Mouse (Mus musculus): ENCODE results near the gene Gnai3. TPM values are rescaled to one million over a fixed set of nuclear protein-coding genes. Genes with fewer than 3 reads are reported as not detected.
A peak's percentile ranks its signal among the peaks of the same experiment; 100 is the strongest.

The Gnai3 gene
- polyA plus RNA-seq, 1 experiment from 2014 or later = 196 TPM

DNA sequence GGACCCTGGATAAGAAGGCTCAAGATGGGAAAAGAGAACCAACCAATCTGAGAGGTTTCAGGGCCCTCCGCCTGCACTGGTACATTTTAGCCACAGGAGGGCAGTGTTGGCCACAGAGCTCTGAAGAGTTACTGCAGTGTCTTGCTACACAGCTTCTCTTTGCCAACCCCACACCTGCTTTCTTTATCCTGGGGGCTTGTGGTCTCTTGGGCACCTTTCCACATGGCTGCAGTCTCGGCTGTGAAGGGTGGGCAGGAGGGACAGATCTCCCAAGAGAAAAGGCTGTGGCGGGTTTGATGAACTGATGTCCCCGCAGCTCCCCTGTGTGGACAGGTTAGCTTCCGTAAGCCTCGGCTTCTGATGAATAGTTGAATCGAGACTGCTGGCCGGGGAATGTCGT, 18.9 kb upstream of the Gnai3 start:
- H3K9me3 ChIP-seq (ENCODE audit: low read length) = no peaks in the 10 kb centered on the region
- peak overlapping the region; percentile 24; the same call in 1 of the 2 replicates for H3K9ac ChIP-seq (replicated peaks; ENCODE audit: low read length)

DNA sequence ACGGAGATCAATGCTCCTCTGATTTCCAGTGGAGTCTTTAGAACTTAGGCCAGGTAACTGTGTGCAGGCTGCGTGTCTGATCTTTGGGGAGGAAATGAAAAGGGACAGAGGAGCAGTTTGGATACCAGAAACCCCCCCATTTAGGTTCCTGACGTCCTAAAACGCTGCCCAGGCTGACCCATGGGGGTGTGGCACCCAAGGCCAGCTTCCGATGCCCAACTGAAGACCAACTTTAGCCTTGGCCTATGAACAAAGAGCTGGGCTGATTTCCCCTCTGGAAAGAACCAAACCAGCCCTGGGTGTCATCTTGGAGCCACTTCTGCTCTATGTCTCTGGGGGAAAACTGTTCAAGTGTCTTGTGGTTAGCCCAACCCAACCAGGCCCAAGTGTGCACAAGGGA, 18.1 kb upstream of the Gnai3 start:
- H3K9ac ChIP-seq (replicated peaks; ENCODE audit: low read length) = no peak overlapping the region
- H3K9me3 ChIP-seq (ENCODE audit: low read length) = no peaks in the 10 kb centered on the region
- 67% methylated on average over 5 of the region's 5 CpGs for WGBS
- peaks cover 8% of the 10 kb centered on the region; the same call in 1 of the 2 replicates for H3K27me3 ChIP-seq (ENCODE audit: insufficient read depth, low read length)
- no peak for ATAC-seq (ENCODE audit: low FRiP score, low TSS enrichment)
- H3K36me3 ChIP-seq (ENCODE audit: insufficient read depth, low read length) = no peaks in the 10 kb centered on the region
- no peak overlapping the region for H3K4me3 ChIP-seq (ENCODE audit: low read length)
- H3K4me1 ChIP-seq (ENCODE audit: insufficient read depth, low read length) = peaks cover 35% of the 10 kb centered on the region
- no peak overlapping the region for H3K27ac ChIP-seq (ENCODE audit: low read length)
- no peak overlapping the region for H3K4me2 ChIP-seq (replicated peaks; ENCODE audit: low read depth, low read length)

More for the DNA sequence above, 18.9 kb upstream of the Gnai3 start:
- no peak overlapping the region for H3K27ac ChIP-seq (ENCODE audit: low read length)
- 16% methylated on average over 9 of the region's 9 CpGs for WGBS
- no peak; the same call in 1 of the 2 replicates for ATAC-seq (ENCODE audit: low FRiP score, low TSS enrichment)
- H3K27me3 ChIP-seq (ENCODE audit: insufficient read depth, low read length) = peaks cover 8% of the 10 kb centered on the region; the same call in 1 of the 2 replicates
- H3K36me3 ChIP-seq (ENCODE audit: insufficient read depth, low read length) = no peaks in the 10 kb centered on the region
- peak overlapping the region; percentile 25 for H3K4me3 ChIP-seq (ENCODE audit: low read length)
- peak overlapping the region; percentile 49 for H3K4me2 ChIP-seq (replicated peaks; ENCODE audit: low read depth, low read length)
- H3K4me1 ChIP-seq (ENCODE audit: insufficient read depth, low read length) = peaks cover 39% of the 10 kb centered on the region

DNA sequence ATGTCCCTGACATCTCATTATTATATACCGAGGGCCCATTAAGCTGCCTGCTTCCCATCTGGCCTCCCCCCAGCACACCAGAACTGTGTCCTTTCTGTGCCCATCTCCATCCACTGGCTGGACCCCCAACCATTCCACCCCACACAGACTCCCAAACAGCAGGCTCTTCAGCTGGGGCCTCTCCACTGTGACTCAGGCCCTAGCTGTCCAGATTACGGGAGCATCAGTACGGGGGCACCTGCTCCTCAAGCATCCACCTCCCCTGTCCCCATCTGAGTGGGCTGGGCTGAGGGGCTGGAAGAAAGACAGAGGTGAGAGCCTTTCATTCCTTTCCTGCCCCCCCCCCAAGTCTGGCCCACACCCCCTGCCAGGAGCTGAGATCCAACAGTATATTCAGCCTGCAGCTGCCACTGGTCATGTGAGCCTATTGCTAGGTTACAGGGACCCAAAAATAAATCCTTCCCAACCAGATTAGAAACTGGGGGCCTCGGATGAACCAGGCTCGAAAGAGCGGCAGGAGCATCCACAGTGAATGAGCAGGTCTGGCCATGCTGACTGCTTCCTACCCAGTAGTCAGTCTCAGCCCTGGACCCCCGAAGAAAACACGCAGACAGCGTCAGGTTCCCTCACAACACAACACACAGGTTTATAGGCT, 12.6 kb upstream of the Gnai3 start:
- H3K4me1 ChIP-seq (ENCODE audit: insufficient read depth, low read length) = no peaks in the 10 kb centered on the region
- H3K36me3 ChIP-seq (ENCODE audit: insufficient read depth, low read length) = no peaks in the 10 kb centered on the region
- ATAC-seq (ENCODE audit: low FRiP score, low TSS enrichment) = no peak
- no peak overlapping the region for H3K4me2 ChIP-seq (replicated peaks; ENCODE audit: low read depth, low read length)
- no peaks in the 10 kb centered on the region for H3K9me3 ChIP-seq (ENCODE audit: low read length)
- no peak overlapping the region for H3K27ac ChIP-seq (ENCODE audit: low read length)
- no peaks in the 10 kb centered on the region for H3K27me3 ChIP-seq (ENCODE audit: insufficient read depth, low read length)
- 64% methylated on average over 9 of the region's 9 CpGs for WGBS
- H3K9ac ChIP-seq (replicated peaks; ENCODE audit: low read length) = no peak overlapping the region
- H3K4me3 ChIP-seq (ENCODE audit: low read length) = no peak overlapping the region

- Histone ChIP-seq H3K4me3 (ENCODE audit: low read length) (no peak within 1 kb of the TSS), H3K4me1 (ENCODE audit: insufficient read depth, low read length) (no peaks in the 10 kb centered on the region), H3K9me3 (ENCODE audit: low read length) (no peaks in the 10 kb centered on the region), H3K9ac (replicated peaks; ENCODE audit: low read length) (no peak within 1 kb of the TSS), H3K4me2 (replicated peaks; ENCODE audit: low read depth, low read length) (no peak within 1 kb of the TSS), H3K27ac (ENCODE audit: low read length) (no peak within 1 kb of the TSS), H3K36me3 (ENCODE audit: insufficient read depth, low read length) (no peaks in the 10 kb centered on the region), H3K27me3 (ENCODE audit: insufficient read depth, low read length) (no peaks in the 10 kb centered on the region)
- peak; percentile 28; the same call in 1 of the 2 replicates for ATAC-seq (ENCODE audit: low FRiP score, low TSS enrichment)
- WGBS = 41% methylated on average over 4 of the region's 4 CpGs
Measured at GRCm38 (mm10) chr3:108154656-108155055, 8.7 kb upstream of the Gnai3 start, which contains the start of gene Gpr61. TSS of gene Gpr61 (minus strand) at chr3:108154882.

DNA sequence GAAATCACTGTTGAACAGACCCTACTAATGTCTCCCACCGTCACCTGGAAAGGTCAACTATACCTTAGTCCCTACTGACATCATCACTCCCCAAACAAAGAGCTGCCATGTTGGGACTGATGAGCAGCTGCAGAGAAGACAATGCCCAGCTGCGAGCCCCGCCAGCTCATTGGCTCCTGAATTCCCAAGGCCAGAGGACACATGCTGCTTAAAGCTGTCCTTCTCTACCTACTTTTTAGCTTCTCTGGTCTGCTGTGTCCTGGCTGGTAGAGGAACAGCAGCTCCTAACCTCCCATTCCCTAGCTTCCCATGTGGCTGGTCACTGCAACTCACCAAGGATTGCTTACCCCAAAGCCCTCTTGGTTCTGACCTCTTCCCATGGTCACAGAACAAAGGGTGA, 6.3 kb upstream of the Gnai3 start:
- WGBS = 91% methylated on average over 3 of the region's 3 CpGs
- no peaks in the 10 kb centered on the region for H3K36me3 ChIP-seq (ENCODE audit: insufficient read depth, low read length)

DNA sequence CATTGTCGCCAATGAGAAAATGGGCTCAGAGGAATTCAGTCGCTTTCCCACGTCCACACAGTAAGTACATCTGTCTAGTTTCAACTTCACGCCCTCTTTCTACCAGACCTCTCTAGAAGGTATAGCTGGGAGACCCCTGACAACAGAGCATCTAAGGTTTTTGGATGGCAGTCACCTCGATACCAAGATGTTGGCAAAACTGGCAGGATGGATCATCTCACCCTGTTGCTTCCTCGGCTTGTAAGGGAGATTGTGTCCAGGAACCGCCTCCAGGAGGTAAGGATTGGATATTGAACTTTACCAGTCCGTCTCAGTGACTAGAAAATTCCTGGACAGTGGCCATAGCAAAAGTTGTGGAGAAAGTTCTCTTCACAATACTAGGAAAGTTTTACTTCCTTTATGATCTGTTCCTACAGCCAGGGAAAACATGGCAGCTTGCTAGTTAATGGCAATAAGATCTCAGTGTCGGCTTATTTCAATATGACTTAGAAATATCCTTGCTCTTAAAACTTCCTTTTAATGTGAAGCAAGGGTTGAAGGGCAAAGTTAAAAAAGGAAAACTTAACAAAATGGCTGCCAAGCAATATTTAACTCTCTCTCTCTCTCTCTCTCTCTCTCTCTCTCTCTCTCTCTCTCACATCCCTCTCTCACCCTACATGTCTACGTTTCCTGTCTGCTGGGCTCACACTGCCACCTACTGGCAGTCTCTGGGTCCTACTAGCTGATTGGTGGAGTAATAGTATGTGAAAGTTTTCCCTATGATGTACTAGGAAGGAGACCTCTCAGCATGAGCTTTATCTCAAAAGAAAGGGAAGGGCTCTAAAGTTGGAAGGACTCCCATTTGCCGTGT, 1.7 kb upstream of the Gnai3 start:
- Histone ChIP-seq H3K9me3 (ENCODE audit: low read length) (no peaks in the 10 kb centered on the region), H3K36me3 (ENCODE audit: insufficient read depth, low read length) (no peaks in the 10 kb centered on the region), H3K4me1 (ENCODE audit: insufficient read depth, low read length) (peaks cover 27% of the 10 kb centered on the region), H3K9ac (replicated peaks; ENCODE audit: low read length) (no peak overlapping the region), H3K27me3 (ENCODE audit: insufficient read depth, low read length) (no peaks in the 10 kb centered on the region), H3K27ac (ENCODE audit: low read length) (0 out of 2 replicates have a peak overlapping the region, but pooled peaks have one; percentile 16), H3K4me3 (ENCODE audit: low read length) (no peak overlapping the region), H3K4me2 (replicated peaks; ENCODE audit: low read depth, low read length) (peak overlapping the region; percentile 9; the same call in 1 of the 2 replicates)
- WGBS = 61% methylated on average over 11 of the region's 11 CpGs
- ATAC-seq (ENCODE audit: low FRiP score, low TSS enrichment) = peak; percentile 58; the same call in 1 of the 2 replicates

More for the DNA sequence above, 6.3 kb upstream of the Gnai3 start:
- Histone ChIP-seq H3K27me3 (ENCODE audit: insufficient read depth, low read length) (no peaks in the 10 kb centered on the region), H3K4me1 (ENCODE audit: insufficient read depth, low read length) (peaks cover 4% of the 10 kb centered on the region; the same call in 1 of the 2 replicates), H3K9ac (replicated peaks; ENCODE audit: low read length) (no peak overlapping the region), H3K27ac (ENCODE audit: low read length) (no peak overlapping the region), H3K9me3 (ENCODE audit: low read length) (no peaks in the 10 kb centered on the region), H3K4me2 (replicated peaks; ENCODE audit: low read depth, low read length) (no peak overlapping the region), H3K4me3 (ENCODE audit: low read length) (no peak overlapping the region)
- no peak for ATAC-seq (ENCODE audit: low FRiP score, low TSS enrichment)

DNA sequence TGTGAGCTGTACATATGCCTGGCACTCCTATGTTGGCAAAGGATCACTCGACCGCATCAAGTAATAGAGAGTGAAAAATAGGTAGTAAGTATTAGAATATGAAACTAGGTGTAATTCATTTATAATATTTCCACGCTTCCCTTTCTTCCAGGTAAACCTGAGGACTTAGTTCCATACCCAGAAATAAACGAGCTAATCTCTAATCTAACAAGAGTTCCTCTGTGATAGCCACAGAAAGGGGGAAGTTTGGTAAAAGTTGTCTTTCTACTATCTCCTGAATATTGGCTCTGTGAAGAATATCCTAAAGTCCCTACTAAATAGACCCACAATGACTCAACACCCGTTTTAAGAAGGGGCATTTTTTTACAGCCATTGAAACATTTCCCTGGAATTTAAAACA, 725 bp upstream of the Gnai3 start:
- Histone ChIP-seq H3K4me1 (ENCODE audit: insufficient read depth, low read length) (peaks cover 27% of the 10 kb centered on the region), H3K9me3 (ENCODE audit: low read length) (no peaks in the 10 kb centered on the region), H3K4me3 (ENCODE audit: low read length) (peak overlapping the region; percentile 85), H3K27ac (ENCODE audit: low read length) (peak overlapping the region; percentile 93), H3K27me3 (ENCODE audit: insufficient read depth, low read length) (no peaks in the 10 kb centered on the region), H3K4me2 (replicated peaks; ENCODE audit: low read depth, low read length) (peak overlapping the region; percentile 91), H3K9ac (replicated peaks; ENCODE audit: low read length) (peak overlapping the region; percentile 88), H3K36me3 (ENCODE audit: insufficient read depth, low read length) (no peaks in the 10 kb centered on the region)
- ATAC-seq (ENCODE audit: low FRiP score, low TSS enrichment) = no peak
- 63% methylated on average over 5 of the region's 5 CpGs for WGBS

- 76% methylated on average over 4 of the region's 4 CpGs for WGBS
- Histone ChIP-seq H3K9ac (replicated peaks; ENCODE audit: low read length) (no peak overlapping the region), H3K4me1 (ENCODE audit: insufficient read depth, low read length) (peaks cover 14% of the 10 kb centered on the region), H3K36me3 (ENCODE audit: insufficient read depth, low read length) (peaks cover 12% of the 10 kb centered on the region; the same call in 1 of the 2 replicates), H3K4me2 (replicated peaks; ENCODE audit: low read depth, low read length) (no peak overlapping the region), H3K27me3 (ENCODE audit: insufficient read depth, low read length) (no peaks in the 10 kb centered on the region), H3K27ac (ENCODE audit: low read length) (no peak overlapping the region), H3K4me3 (ENCODE audit: low read length) (no peak overlapping the region), H3K9me3 (ENCODE audit: low read length) (no peaks in the 10 kb centered on the region)
- ATAC-seq (ENCODE audit: low FRiP score, low TSS enrichment) = no peak
Measured at GRCm38 (mm10) chr3:108140786-108141185, 5.2 kb downstream of the Gnai3 start.

GRCm38 (mm10) chr3:108139113-108139512, 6.8 kb downstream of the Gnai3 start:
- 81% methylated on average over 1 of the region's 1 CpGs for WGBS
- Histone ChIP-seq H3K4me3 (ENCODE audit: low read length) (no peak overlapping the region), H3K27me3 (ENCODE audit: insufficient read depth, low read length) (no peaks in the 10 kb centered on the region), H3K9me3 (ENCODE audit: low read length) (no peaks in the 10 kb centered on the region), H3K9ac (replicated peaks; ENCODE audit: low read length) (no peak overlapping the region), H3K27ac (ENCODE audit: low read length) (no peak overlapping the region), H3K4me1 (ENCODE audit: insufficient read depth, low read length) (0 out of 2 replicates have a peak, but pooled peaks cover 4% of the 10 kb centered on the region), H3K36me3 (ENCODE audit: insufficient read depth, low read length) (peaks cover 12% of the 10 kb centered on the region; the same call in 1 of the 2 replicates), H3K4me2 (replicated peaks; ENCODE audit: low read depth, low read length) (no peak overlapping the region)
- no peak for ATAC-seq (ENCODE audit: low FRiP score, low TSS enrichment)
